Mouse (Mus musculus) c-Kit-positive CD71-positive TER-119-negative erythroid progenitor cells, embryonic 14.5 days (primary cell): ENCODE results near the gene Fam171b.

ENCODE experiments used
- DNase-seq: peaks from one replicate; pipeline ENCODE4 v3.0.0-alpha.2; 2013; ENCODE audit warnings: low read depth

Fam171b gene

DNA sequence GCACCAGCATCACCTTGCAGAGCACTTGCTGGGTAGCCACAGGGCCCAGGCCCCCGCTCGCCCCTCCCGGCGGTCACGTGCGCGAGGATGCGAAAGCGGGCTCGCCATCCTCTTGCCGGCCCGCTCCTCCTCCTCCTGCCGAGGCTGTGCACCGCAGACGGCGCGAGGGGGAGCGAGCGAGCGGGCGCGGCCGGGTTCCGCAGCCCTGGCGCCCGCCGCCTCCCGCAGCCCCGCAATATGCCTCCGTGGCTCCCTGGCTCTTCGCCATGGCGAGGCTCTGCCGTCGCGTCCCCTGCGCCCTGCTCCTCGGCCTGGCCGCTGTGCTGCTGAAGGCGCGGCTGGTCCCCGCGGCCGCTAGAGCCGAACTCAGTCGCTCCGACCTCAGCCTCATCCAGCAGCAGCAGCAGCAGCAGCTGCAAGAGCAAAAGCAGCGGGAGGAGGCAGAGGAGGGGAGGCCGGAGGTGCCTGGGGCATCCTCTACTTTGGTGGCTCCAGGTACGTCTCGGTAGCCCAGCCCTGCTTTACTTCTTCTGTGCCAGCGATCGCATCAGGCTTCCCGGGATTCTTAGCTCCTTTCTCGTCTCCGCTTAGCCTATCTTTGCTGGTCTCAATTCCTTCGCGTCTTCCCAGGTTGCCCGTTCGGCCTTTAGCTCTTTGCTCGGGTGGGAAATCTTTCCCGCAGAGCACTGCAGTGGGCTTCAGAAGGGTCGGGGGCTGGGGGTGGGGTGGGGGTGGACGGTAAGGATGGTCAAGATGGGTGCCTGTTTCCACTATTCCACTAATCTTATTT is at the start of gene Fam171b:
Fam171b (plus strand) TSS at position 154 of the 790 bp plus-strand sequence.
- no peak for DNase-seq

GRCm38 (mm10) chr2:83766058-83766457 is 46.4 kb upstream of the Fam171b start:
- DNase-seq = no peak

- no peak for DNase-seq
Observed at GRCm38 (mm10) chr2:83766878-83767277, 45.6 kb upstream of the Fam171b start.

DNA sequence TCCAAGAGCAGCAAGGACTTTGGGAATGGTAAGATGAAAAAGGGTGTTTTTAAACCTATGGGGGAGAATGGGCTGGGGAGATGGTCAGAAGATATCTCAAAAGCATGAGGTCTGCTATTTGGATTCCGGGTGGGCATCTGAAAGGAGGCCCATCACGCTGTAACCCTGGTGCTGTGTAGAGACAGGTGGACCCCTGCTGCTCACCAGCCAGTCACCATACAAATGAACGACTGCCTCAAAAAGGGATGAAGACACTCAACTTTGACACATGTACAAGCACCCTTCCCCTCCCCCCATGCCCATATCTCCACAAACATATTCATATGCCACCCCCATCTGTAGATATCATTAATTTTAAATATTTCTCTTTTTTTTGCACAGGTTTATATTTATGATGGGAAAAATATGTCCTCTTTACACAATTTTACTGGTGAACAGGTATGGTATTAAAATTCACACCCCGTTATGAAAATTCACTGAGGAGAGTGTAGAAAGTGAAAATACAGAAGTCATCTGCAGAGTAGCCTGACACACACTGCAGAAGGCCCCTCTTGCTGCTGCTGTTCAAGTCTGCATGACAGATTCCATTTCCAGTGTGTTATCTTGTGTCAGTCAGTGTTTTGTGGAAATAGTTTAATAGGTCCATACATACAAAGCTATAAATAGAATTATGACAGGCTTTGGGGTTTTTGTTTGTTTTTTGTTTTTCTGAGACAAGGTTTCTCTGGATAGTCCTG is 44.0 kb upstream of the Fam171b start:
- no peak for DNase-seq

GRCm38 (mm10) chr2:83771155-83771812 is 41.2 kb upstream of the Fam171b start:
- peak; percentile 19 for DNase-seq

DNA sequence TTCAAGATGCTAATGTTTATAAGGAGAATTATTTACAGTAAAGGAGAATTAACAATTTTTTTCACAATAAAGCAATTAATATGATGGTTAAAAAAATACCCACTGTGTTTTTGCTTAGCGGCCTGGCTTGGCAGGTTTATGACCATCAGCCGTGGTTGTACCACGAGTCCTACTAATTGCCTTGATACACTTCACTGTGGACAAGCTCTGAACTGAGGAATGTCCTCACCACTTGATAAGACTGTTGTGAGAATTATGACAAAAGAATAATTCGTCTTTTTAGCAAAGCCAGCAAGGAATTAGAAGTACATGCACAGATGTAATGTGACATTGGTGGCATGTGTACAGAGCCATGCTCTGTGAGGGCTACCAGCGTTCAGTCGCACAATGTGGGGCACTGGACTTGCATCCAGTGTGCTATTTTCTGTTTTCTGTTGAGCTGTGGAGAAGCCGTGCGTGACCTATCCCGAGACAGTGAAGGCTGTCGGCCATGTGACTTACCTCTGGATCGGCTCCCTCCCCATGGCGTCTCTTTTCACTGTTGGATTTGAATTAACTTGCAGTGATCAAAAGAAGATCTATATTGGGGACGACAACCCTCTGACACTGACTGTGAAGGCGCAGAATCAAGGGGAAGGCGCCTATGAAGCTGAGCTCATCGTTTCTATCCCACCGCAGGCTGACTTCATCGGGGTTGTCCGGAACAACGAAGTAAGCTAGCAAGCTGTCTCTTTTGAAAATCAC is 20.9 kb upstream of the Fam171b start:
- no peak for DNase-seq

DNA sequence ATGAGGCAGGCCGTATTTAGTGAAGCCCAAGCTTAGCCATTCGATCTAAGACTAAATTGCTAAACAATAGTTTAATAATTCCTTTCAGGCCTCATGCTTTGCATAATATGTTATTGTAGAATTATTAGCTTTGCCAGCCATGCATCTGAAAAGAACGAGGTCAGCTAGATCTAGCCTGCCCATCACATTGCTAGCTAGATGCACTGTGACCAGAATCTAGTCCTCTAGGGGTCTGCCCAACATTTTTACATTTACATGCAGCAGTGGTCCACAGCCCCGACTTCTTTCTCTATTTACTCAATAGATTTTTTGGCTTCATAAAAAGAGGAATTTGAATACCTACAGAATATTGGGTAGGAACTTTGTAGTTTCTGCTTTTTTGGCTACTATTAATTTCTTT is 20.3 kb upstream of the Fam171b start:
- no peak for DNase-seq

DNA sequence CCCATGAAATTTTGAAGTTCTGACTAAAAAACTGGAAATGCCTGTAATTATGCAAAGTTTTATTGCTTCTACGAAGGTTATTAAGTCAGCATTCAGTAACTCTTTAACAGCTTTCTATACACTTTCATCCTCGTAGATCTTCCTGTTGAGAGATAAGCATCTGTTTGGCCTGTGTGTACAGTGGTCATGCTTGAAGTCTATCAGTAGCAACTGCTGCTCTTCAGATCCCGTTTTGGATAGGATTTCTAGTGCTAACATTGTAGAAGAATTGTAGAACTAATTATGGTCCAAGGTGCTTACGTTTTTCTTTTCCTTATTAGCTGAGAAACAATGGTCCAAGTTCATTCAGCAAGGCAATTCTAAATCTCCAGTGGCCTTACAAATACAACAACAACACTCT is 16.7 kb upstream of the Fam171b start:
- DNase-seq = no peak

DNA sequence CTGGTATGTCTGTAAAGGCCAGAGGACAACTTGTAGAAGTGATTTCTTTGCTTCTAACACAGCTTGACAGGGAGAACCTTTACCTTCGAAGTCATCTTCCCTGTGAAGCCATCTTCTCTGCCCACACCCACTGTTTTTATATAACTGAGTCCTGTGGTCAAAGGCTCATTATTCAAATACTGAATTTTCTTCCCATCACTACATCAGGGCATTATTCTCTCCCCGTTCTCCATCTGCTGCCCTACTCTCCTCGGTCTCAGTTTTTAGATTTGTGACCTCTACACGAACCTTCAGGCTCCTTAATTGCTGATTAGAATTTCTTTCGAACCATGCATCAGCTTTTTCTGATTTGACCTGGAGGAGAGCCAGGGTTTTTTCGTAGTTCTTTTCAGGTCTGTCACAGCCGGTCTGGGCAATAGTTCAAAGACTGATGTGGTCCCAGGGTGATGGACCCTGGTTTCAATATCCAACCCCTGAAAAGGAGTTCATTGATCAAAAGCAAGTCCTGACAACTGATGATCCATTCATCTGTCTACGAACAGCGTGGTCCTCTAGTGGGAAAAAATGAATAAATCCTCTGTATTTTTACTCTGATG is 14.4 kb upstream of the Fam171b start:
- DNase-seq = no peak

DNA sequence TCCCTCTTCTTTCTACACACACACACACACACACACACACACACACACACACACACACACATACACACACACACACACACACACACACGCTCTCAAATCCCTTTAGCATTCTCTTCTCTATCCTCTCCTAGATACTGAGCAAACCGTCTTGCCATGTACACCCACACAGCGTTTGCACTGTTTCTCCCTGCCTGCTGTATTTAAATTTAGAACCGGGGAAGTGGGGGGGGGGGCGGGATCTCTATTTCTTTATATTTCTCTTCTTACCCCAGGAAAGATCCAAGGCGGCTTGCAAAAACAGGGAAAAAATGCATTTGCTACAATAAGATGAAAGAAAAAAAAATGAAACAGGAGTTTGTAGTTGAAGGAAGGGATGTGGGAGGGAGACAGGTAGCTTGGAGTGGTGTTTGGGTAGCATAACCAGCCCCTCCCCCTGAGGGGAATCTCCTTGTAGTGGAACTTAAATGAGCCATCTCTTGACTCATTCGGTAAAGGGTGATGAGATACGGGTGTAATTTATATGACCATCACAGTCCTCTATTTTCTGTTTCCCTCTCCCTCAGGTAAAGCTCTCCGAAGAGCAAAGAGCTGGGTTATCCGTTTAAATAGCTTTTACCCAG is 947 bp downstream of the Fam171b start:
- DNase-seq = no peak

DNA sequence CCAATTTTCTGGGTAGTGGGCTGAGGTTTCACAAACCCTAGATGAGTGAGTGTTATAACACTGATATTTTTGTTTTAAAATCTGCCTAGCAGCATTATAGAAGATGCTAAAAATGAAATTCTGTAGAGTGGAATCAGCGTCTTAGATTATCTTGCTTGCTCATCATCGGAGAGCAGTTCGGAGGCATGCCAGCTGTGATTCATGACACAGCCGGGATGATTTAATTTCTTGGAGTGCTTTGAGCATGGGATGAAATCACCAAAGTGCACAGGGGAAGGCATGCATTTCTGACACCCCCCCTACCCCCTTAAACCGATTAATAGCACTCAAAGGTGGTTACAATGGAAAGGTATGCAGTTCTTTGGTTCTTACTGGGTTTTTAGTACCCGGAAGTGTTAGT is 1.6 kb downstream of the Fam171b start:
- no peak for DNase-seq

DNA sequence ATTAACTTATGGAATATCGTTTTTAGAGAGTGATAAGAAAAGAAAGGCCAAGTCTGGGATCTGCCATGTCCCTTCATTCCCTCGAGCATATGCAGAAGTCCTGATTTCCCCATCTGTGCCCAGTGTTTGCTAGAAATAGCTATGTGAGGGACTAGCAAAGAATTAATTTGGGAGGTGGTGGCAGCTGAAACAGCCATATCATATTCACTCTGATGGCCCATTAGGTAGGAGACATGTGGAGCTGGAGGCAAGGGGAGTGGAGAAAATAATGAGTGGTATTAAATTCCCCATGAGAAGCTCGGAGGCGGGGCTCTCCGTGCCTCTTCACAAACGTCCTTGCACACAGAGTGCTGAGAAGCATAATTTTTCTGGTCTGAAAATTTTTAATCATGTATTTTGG is 3.7 kb downstream of the Fam171b start:
- DNase-seq = no peak

DNA sequence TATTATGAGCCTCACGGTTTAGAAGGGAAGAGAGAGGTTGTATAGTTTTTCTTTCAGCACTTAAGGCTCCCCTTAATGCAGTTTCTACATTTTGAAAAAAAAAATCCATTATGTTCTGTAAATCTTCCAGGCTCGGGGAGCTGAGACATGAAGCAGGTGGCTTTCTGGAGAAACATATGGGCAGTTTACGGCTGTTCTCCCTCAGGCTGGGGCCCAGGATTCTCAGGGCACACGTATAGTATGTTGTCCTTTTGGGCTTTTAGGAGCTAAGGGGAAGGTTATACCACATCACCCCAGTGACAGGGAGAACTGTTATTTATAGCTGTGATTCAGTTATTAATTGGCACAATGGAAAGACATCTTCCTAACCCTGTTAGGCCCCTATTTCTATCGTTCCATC is 12.7 kb downstream of the Fam171b start:
- no peak for DNase-seq

- DNase-seq = no peak
Observed at GRCm38 (mm10) chr2:83828895-83829539, 16.6 kb downstream of the Fam171b start.

DNA sequence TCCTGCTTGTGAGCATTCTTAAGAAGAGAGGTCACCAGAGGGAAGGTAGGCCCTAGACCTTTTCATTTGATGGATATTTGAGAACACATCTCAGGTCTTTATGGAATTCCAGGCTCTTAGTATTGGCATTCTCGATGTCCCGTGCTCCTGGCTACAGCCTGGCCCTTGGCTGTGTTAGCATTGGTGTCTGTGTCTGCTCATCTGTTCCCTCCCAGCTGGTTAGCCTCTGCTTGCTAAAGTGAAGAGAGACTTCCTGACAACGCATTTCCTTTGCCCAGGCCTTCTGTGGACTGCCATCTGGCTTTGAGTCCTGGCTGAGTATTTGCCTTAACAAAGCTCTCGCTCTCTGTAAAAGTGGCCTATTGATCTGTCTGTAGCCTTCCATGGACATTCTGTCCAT is 20.5 kb downstream of the Fam171b start:
- DNase-seq = no peak

DNA sequence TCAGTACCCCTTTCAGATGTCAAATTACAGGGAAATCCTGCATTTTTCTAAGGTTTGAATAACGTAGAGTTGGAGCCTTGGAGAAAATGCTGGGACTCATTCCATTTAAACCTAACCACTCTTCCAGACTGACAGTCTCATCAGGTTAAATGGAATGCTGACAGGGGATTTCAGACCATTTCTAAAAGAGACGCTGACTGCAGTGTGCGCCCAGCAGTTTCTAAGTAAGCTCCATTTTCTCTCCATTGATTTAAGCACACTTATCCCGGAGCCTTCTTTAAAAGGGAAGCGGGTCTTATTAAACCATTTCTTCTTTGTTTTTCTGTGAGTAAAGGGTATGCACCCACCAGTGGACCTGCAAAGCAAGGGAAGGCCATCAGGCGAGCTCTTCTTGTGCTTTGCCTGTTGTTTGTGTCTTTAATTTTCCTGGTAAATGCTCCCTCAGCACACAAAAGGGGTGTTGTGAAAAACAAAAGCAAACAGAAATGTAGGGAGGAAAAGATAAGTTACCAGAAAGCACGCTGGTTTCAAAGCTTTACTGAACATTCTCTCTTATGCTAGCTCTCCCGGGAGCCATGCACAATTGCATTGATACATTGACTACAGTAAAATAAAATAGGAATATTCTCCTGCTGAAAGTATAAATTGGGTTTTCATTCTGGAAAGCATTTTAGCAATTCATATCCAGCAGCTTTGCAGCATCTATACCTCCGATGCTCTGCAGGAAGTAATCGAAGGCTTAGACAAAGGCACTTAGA is 23.1 kb downstream of the Fam171b start:
- no peak for DNase-seq

DNA sequence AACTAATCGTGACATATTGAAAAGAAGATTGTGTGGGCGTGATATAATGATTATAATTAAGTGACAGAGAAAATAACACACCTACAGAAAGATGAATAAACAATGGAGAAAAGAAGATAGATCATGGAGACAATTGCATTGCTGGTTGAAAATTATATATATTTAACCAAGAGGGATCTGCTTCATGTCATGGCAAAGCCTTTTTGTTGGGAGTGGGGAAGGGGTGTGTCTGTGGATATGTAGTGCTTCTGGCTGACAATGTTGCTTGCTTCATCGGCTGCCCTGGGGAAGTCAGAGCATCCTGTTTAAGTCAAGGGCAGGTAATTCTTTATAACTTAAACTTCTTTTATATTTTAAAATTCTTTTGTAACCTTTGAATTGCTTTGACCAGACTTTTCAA is 36.1 kb downstream of the Fam171b start:
- no peak for DNase-seq

GRCm38 (mm10) chr2:83853423-83853822 is 41.0 kb downstream of the Fam171b start:
- DNase-seq = no peak

- DNase-seq = no peak
Observed at GRCm38 (mm10) chr2:83856236-83856635, 43.8 kb downstream of the Fam171b start.

DNA sequence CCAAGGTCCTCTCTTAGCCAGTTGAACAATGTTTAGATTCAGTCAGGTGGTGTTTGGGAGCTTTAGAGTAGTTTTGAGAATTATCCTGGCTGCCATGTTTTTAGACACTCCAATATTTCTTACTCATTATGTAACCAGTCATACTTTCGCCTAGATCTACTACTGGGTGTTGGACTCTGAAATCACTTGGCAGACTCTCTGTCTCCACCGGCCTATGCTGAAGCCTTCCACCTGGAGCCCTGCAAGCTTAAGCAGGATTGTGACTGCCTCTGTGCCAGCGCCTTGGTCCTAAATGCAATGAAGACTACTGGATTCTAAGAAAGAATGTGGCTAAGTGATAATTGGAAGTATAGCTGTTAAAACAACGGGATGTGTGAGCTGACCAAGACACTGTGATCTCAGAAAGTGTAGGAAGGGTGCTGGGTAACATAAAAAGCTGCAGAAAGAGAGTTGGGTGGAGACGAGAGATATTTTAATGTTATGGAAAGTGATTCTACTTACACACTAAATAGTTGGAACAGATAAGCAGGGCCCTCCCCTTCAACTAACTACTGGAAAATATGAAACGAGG is 71.5 kb downstream of the Fam171b start:
- DNase-seq = no peak
